Mouse (Mus musculus) hindbrain, embryonic 14.5 days (tissue): ENCODE results near the gene Ftl1. TPM values are rescaled to one million over a fixed set of nuclear protein-coding genes. Genes with fewer than 3 reads are reported as not detected.
A peak's percentile ranks its signal among the peaks of the same experiment; 100 is the strongest.
"Not testable (repeated sequence)": the region's sequence is repeated elsewhere in the genome, so short reads cannot be mapped to it uniquely, and the experiment has no call there.

Experiments
- ATAC-seq: fragments of 200-750 bp; cut with Nextera tagmentation; 2 replicates; pipeline ENCODE4 v1.8.0; 2017; ENCODE audit warnings: moderate number of reproducible peaks, mild to moderate bottlenecking, moderate TSS enrichment, moderate library complexity; ENCODE audit not compliant: low FRiP score
- DNase-seq: peaks from one replicate; pipeline ENCODE4 v3.0.0-alpha.2; 2015; ENCODE audit warnings: low spot score
- H3K27ac ChIP-seq: fragments of 300-500 bp; sonication (generic); 2 replicates; pipeline ENCODE4 v1.5.1; 2014; ENCODE audit warnings: mild to moderate bottlenecking, moderate library complexity
- H3K27me3 ChIP-seq: fragments of 300-500 bp; sonication (generic); 2 replicates; pipeline ENCODE4 v1.6.1; 2014; ENCODE audit warnings: mild to moderate bottlenecking, low read length, mixed read lengths; ENCODE audit not compliant: control insufficient read depth, insufficient read depth
- H3K36me3 ChIP-seq: fragments of 300-500 bp; sonication (generic); replicated peaks from 2 replicates; pipeline ENCODE4 v1.6.1; 2014; ENCODE audit not compliant: control insufficient read depth, insufficient read depth
- H3K4me1 ChIP-seq: fragments of 300-500 bp; sonication (generic); replicated peaks from 2 replicates; pipeline ENCODE4 v1.6.1; 2014; ENCODE audit warnings: antibody characterized with exemption, low read length, mixed read lengths; ENCODE audit not compliant: control insufficient read depth, insufficient read depth
- H3K4me2 ChIP-seq: fragments of 300-500 bp; sonication (generic); replicated peaks from 2 replicates; pipeline ENCODE4 v1.6.1; 2014; ENCODE audit warnings: mild to moderate bottlenecking, moderate library complexity
- H3K4me3 ChIP-seq: fragments of 300-500 bp; sonication (generic); replicated peaks from 2 replicates; pipeline ENCODE4 v1.5.1; 2014; ENCODE audit warnings: mild to moderate bottlenecking, low read length
- H3K9ac ChIP-seq: fragments of 300-500 bp; sonication (generic); 2 replicates; pipeline ENCODE4 v1.6.1; 2014
- H3K9me3 ChIP-seq: fragments of 300-500 bp; sonication (generic); 2 replicates; pipeline ENCODE4 v1.6.1; 2016; ENCODE audit warnings: low read length; ENCODE audit not compliant: control insufficient read depth
- WGBS: fragments of 180-500 bp; shearing (Covaris S2); extraction: QIAGEN DNeasy Blood & Tissue Kit; methylation state at CpG from one replicate; pipeline ENCODE4 v1.1.7; 2014; 5-methylcytosine and 5-hydroxymethylcytosine counted together
- polyA plus RNA-seq: library from polyadenylated mRNA; unstranded; fragments of >200 nt; fragmentation: Nextera tagmentation; extraction: Ambion mirVana; gene quantifications from 2 replicates; pipeline ENCODE4 v1.2.1, GENCODE M21; 2014

The Ftl1 gene
- polyA plus RNA-seq, 1 experiment from 2014 or later, result 5,483 TPM

GRCm38 (mm10) chr7:45481374-45481927 lies 21.8 kb upstream of the Ftl1 start, which contains the start of gene Tulp2:
Gene Tulp2 (plus strand): TSS chr7:45481877.
- H3K27me3 ChIP-seq, result no peaks in the 10 kb centered on the region
- no peaks in the 10 kb centered on the region for H3K4me1 ChIP-seq
- no peak within 1 kb of the TSS for H3K4me2 ChIP-seq
- H3K9me3 ChIP-seq, result no peaks in the 10 kb centered on the region
- DNase-seq (peak; percentile 67), ATAC-seq (peak; percentile 80)
- H3K27ac ChIP-seq, result no peak within 1 kb of the TSS
- H3K9ac ChIP-seq, result no peak within 1 kb of the TSS
- WGBS, result 50% methylated on average over 15 of the region's 15 CpGs
- no peak within 1 kb of the TSS for H3K4me3 ChIP-seq
- no peaks in the 10 kb centered on the region for H3K36me3 ChIP-seq

DNA sequence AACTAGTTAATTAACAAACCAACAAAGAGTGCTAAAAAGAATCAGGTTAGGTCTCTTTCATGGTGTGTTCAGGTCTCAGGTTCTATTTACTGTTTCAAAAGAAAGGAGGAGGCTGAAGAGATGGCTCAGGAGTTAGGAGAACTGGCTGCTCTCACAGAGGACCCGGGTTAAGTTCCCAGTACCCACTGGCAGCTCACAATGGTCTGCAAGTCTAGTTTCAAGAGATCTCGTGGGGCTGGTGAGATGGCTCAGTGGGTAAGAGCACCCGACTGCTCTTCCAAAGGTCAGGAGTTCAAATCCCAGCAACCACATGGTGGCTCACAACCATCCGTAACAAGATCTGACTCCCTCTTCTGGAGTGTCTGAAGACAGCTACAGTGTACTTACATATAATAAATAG lies 20.6 kb upstream of the Ftl1 start:
- 80% methylated on average over 3 of the region's 4 CpGs for WGBS
- H3K4me3 ChIP-seq, result not testable (repeated sequence)

GRCm38 (mm10) chr7:45478774-45479173 lies 19.1 kb upstream of the Ftl1 start:
- H3K27ac ChIP-seq, result no peak overlapping the region
- 98% methylated on average over 7 of the region's 7 CpGs for WGBS

More for the DNA sequence above, 20.6 kb upstream of the Ftl1 start:
- not testable (repeated sequence) for H3K9me3 ChIP-seq, H3K36me3 ChIP-seq, H3K27me3 ChIP-seq, ATAC-seq, H3K9ac ChIP-seq, DNase-seq, H3K4me1 ChIP-seq, H3K4me2 ChIP-seq, H3K27ac ChIP-seq

DNA sequence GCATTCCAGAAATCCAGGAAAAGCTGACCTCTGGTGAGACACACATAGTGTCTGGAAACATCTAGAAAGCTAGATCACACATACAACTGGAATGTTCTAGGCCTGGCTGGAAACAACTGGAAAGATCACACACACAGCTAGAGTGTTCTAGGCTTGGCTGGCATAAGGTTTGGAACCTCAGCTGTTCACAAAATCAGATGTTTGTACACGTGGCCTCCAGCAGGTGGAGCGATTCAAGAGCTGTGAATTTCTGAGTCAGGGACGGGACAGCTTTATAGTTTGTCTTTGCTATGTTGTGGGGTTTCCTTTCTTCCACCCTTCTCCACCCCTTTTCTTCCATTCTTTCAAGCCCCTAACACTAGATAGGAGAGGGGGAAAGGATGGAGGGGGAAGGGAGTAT lies 17.3 kb upstream of the Ftl1 start:
- no peak overlapping the region for H3K9ac ChIP-seq
- ATAC-seq (no peak; the same call in 1 of the 2 replicates), DNase-seq (peak; percentile 76)
- H3K27ac ChIP-seq, result no peak overlapping the region
- H3K4me2 ChIP-seq, result no peak overlapping the region
- H3K27me3 ChIP-seq, result no peaks in the 10 kb centered on the region
- no peaks in the 10 kb centered on the region for H3K4me1 ChIP-seq
- H3K4me3 ChIP-seq, result no peak overlapping the region
- 18% methylated on average over 3 of the region's 3 CpGs for WGBS
- no peaks in the 10 kb centered on the region for H3K36me3 ChIP-seq
- H3K9me3 ChIP-seq, result no peaks in the 10 kb centered on the region

More at GRCm38 (mm10) chr7:45478774-45479173, 19.1 kb upstream of the Ftl1 start:
- H3K4me2 ChIP-seq, result no peak overlapping the region
- no peak overlapping the region for H3K9ac ChIP-seq
- no peaks in the 10 kb centered on the region for H3K36me3 ChIP-seq
- no peaks in the 10 kb centered on the region for H3K4me1 ChIP-seq
- no peaks in the 10 kb centered on the region for H3K27me3 ChIP-seq
- DNase-seq (no peak), ATAC-seq (no peak)
- no peak overlapping the region for H3K4me3 ChIP-seq
- no peaks in the 10 kb centered on the region for H3K9me3 ChIP-seq

DNA sequence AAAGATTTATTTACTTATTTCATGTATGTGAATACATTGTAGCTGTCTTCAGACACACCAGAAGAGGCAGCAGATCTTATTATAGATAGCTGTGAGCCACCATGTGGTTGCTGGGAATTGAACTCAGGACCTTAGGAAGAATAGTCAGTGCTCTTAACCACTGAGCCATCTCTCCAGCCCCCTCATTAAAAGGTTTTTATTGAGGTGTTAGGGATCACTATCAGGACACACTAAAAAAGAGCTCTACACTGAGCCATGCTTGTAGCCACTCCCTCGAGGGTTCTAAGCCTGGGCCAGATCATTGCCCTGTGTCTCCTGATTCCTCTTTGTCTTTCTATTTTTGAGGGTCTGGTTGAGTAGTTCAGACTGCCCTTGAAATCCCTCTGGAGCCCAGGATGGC lies 16.8 kb upstream of the Ftl1 start:
- 63% methylated on average over 1 of the region's 1 CpGs for WGBS
- no peak for ATAC-seq

GRCm38 (mm10) chr7:45475291-45475969 lies 15.7 kb upstream of the Ftl1 start:
- Histone ChIP-seq H3K27ac (no peak overlapping the region), H3K9ac (no peak overlapping the region), H3K9me3 (no peaks in the 10 kb centered on the region), H3K4me1 (no peaks in the 10 kb centered on the region), H3K27me3 (no peaks in the 10 kb centered on the region), H3K36me3 (no peaks in the 10 kb centered on the region), H3K4me2 (peak overlapping the region; percentile 33; the same call in 1 of the 2 replicates), H3K4me3 (no peak overlapping the region)
- DNase-seq (no peak), ATAC-seq (no peak)
- 79% methylated on average over 16 of the region's 16 CpGs for WGBS

More for the DNA sequence above, 16.8 kb upstream of the Ftl1 start:
- Histone ChIP-seq H3K9me3 (no peaks in the 10 kb centered on the region), H3K27me3 (no peaks in the 10 kb centered on the region), H3K4me2 (no peak overlapping the region), H3K27ac (no peak overlapping the region), H3K4me3 (no peak overlapping the region), H3K36me3 (no peaks in the 10 kb centered on the region), H3K4me1 (no peaks in the 10 kb centered on the region), H3K9ac (no peak overlapping the region)
- no peak for DNase-seq

- Histone ChIP-seq H3K27me3 (no peaks in the 10 kb centered on the region), H3K36me3 (no peaks in the 10 kb centered on the region), H3K27ac (no peak overlapping the region), H3K4me3 (no peak overlapping the region), H3K4me2 (no peak overlapping the region), H3K9me3 (no peaks in the 10 kb centered on the region), H3K4me1 (peaks cover 6% of the 10 kb centered on the region), H3K9ac (no peak overlapping the region)
- DNase-seq (peak; percentile 91), ATAC-seq (no peak)
- 12% methylated on average over 3 of the region's 3 CpGs for WGBS
These were observed 11.2 kb upstream of the Ftl1 start for GRCm38 (mm10) chr7:45470869-45471268.

- ATAC-seq, result no peak; the same call in 1 of the 2 replicates
- 37% methylated on average over 7 of the region's 7 CpGs for WGBS
- H3K4me1 ChIP-seq, result peaks cover 15% of the 10 kb centered on the region
These were observed 7.5 kb upstream of the Ftl1 start for GRCm38 (mm10) chr7:45467090-45467670.

DNA sequence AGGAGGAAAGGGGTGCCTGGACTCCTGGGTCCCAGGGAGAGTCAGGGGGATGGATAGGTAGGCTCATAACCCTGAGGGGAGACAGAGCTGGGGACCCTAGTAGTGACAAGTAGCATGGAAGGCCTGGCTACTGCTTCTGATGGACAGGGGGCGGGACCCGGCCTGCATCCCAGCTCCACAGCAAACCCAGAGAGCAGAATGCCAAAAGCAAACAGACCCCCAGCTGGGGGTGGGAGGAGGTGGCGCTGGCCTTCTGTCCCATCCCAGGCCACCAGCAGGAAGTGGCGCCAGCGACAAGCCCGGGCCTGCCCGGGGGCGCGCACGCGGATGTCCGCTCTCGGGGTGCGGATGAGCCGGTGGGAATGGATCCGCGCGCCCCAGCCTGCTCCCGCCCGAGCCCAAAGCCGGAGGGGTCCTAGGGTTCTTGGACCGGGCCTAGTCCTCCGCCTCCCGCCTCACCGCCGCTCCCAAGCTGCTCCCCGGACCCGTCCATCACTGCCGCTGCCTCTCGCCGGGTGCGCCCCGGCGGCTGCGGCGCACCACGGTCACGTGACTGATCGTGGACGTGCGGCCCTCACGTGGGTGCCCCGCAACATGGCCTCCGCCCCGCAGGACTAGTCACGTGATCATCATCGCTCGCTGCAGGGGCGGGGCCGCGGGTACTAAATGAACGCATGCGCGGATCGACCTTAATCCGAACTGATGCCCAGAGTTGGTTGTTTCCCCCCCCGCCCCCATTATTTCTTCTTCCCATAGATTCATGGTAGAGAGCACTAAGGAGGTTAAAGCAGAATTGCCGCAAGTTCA lies 6.8 kb upstream of the Ftl1 start, which contains the start of gene Bax:
Gene Bax (minus strand): TSS at position 616 of the 807 bp plus-strand sequence.
- Histone ChIP-seq H3K9me3 (no peaks in the 10 kb centered on the region), H3K9ac (peak within 1 kb of the TSS; percentile 88), H3K4me3 (peak within 1 kb of the TSS; percentile 86), H3K4me2 (peak within 1 kb of the TSS; percentile 95), H3K27ac (peak within 1 kb of the TSS; percentile 72; the same call in 1 of the 2 replicates), H3K4me1 (peaks cover 15% of the 10 kb centered on the region), H3K36me3 (peaks cover 42% of the 10 kb centered on the region), H3K27me3 (no peaks in the 10 kb centered on the region)
- peak; percentile 80 for ATAC-seq
- under 1% methylated on average over 56 of the region's 58 CpGs for WGBS
- DNase-seq, result peak; percentile 98

More at GRCm38 (mm10) chr7:45467090-45467670, 7.5 kb upstream of the Ftl1 start:
- peak overlapping the region; percentile 88 for H3K9ac ChIP-seq
- peaks cover 35% of the 10 kb centered on the region for H3K36me3 ChIP-seq
- DNase-seq, result no peak
- peak overlapping the region; percentile 95 for H3K4me2 ChIP-seq
- H3K4me3 ChIP-seq, result peak overlapping the region; percentile 86
- no peaks in the 10 kb centered on the region for H3K9me3 ChIP-seq
- H3K27ac ChIP-seq, result no peak overlapping the region
- H3K27me3 ChIP-seq, result no peaks in the 10 kb centered on the region
